Mouse (Mus musculus) embryonic facial prominence, embryonic 14.5 days (tissue): ENCODE measurements at regions not wholly inside any gene's neighbourhood (a gene's known extent, or its start where the extent isn't known, plus 50 kb on each side); places are given as distances from the start of the nearest gene placed in this dataset.

Experiments
- ATAC-seq: fragments of 200-750 bp; cut with Nextera tagmentation; 2 replicates; pipeline ENCODE4 v1.8.0; 2017; ENCODE audit warnings: low read depth, moderate number of reproducible peaks, moderate TSS enrichment
- DNase-seq: peaks from one replicate; pipeline ENCODE4 v3.0.0-alpha.2; 2015; ENCODE audit warnings: low spot score
- H3K27ac ChIP-seq: fragments of 300-500 bp; sonication (generic); replicated peaks from 2 replicates; pipeline ENCODE4 v1.5.1; 2014; ENCODE audit warnings: low read depth, mild to moderate bottlenecking, low read length, moderate library complexity
- H3K27me3 ChIP-seq: fragments of 300-500 bp; sonication (generic); replicated peaks from 2 replicates; pipeline ENCODE4 v1.6.1; 2014; ENCODE audit warnings: low read length; ENCODE audit not compliant: control insufficient read depth, insufficient read depth
- H3K36me3 ChIP-seq: fragments of 300-500 bp; sonication (generic); 2 replicates; pipeline ENCODE4 v1.6.1; 2014; ENCODE audit warnings: low read length, mixed read lengths; ENCODE audit not compliant: control insufficient read depth, insufficient read depth
- H3K4me1 ChIP-seq: fragments of 300-500 bp; sonication (generic); 2 replicates; pipeline ENCODE4 v1.6.1; 2014; ENCODE audit warnings: antibody characterized with exemption, low read length; ENCODE audit not compliant: control insufficient read depth, insufficient read depth
- H3K4me2 ChIP-seq: fragments of 300-500 bp; sonication (generic); 2 replicates; pipeline ENCODE4 v1.6.1; 2014; ENCODE audit warnings: low read depth, mild to moderate bottlenecking, low read length, moderate library complexity, mixed read lengths
- H3K4me3 ChIP-seq: fragments of 300-500 bp; sonication (generic); 2 replicates; pipeline ENCODE4 v1.5.1; 2014; ENCODE audit warnings: low read depth, mild to moderate bottlenecking, low read length
- H3K9ac ChIP-seq: fragments of 300-500 bp; sonication (generic); 2 replicates; pipeline ENCODE4 v1.6.1; 2014; ENCODE audit warnings: low read depth, mild to moderate bottlenecking, low read length, moderate library complexity, mixed read lengths
- H3K9me3 ChIP-seq: fragments of 300-500 bp; sonication (generic); 2 replicates; pipeline ENCODE4 v1.6.1; 2016; ENCODE audit warnings: low read length; ENCODE audit not compliant: control insufficient read depth
- WGBS: fragments of 180-500 bp; shearing (Covaris S2); extraction: QIAGEN DNeasy Blood & Tissue Kit; methylation state at CpG from one replicate; pipeline ENCODE4 v1.1.7; 2014; 5-methylcytosine and 5-hydroxymethylcytosine counted together

- no peaks in the 10 kb centered on the region for H3K36me3 ChIP-seq
- H3K4me3 ChIP-seq, result no peak overlapping the region
- DNase-seq (no peak), ATAC-seq (no peak)
- peaks cover 11% of the 10 kb centered on the region for H3K4me1 ChIP-seq
- no peak overlapping the region for H3K4me2 ChIP-seq
- no peaks in the 10 kb centered on the region for H3K9me3 ChIP-seq
- no peak overlapping the region for H3K9ac ChIP-seq
- no peak overlapping the region for H3K27ac ChIP-seq
- H3K27me3 ChIP-seq, result no peaks in the 10 kb centered on the region
- WGBS, result 92% methylated on average over 2 of the region's 2 CpGs
Measured at GRCm38 (mm10) chr6:6800377-6800776, 62.8 kb upstream of the Dlx6 start.

GRCm38 (mm10) chr6:6801563-6802259 is 61.4 kb upstream of the Dlx6 start:
- peak; percentile 70 for ATAC-seq
- Histone ChIP-seq H3K4me2 (no peak overlapping the region), H3K9me3 (no peaks in the 10 kb centered on the region), H3K4me1 (peaks cover 11% of the 10 kb centered on the region), H3K4me3 (no peak overlapping the region), H3K9ac (no peak overlapping the region), H3K27ac (no peak overlapping the region; the same call in 1 of the 2 replicates), H3K27me3 (no peaks in the 10 kb centered on the region), H3K36me3 (no peaks in the 10 kb centered on the region)
- peak; percentile 85 for DNase-seq
- WGBS, result 58% methylated on average over 15 of the region's 15 CpGs
